Mouse (Mus musculus) heart, postnatal 0 days (tissue): ENCODE measurements at regions not wholly inside any gene's neighbourhood (a gene's known extent, or its start where the extent isn't known, plus 50 kb on each side); places are given as distances from the start of the nearest gene placed in this dataset.

Experiments
- ATAC-seq: fragments of 200-750 bp; cut with Nextera tagmentation; 2 replicates; pipeline ENCODE4 v1.8.0; 2017; ENCODE audit warnings: low read depth, moderate number of reproducible peaks, moderate library complexity; ENCODE audit not compliant: insufficient read depth
- DNase-seq: peaks from one replicate; pipeline ENCODE4 v3.0.0-alpha.2; 2016; ENCODE audit warnings: low spot score
- H3K27ac ChIP-seq: fragments of 300-500 bp; sonication (generic); 2 replicates; pipeline ENCODE4 v1.5.1; 2014; ENCODE audit warnings: low read depth, mild to moderate bottlenecking
- H3K27me3 ChIP-seq: fragments of 300-500 bp; sonication (generic); 2 replicates; pipeline ENCODE4 v1.6.1; 2014; ENCODE audit warnings: low read length, mixed read lengths; ENCODE audit not compliant: control insufficient read depth, insufficient read depth
- H3K36me3 ChIP-seq: fragments of 300-500 bp; sonication (generic); replicated peaks from 2 replicates; pipeline ENCODE4 v1.6.1; 2014; ENCODE audit warnings: low read length, mixed read lengths; ENCODE audit not compliant: control insufficient read depth, insufficient read depth
- H3K4me1 ChIP-seq: fragments of 300-500 bp; sonication (generic); 2 replicates; pipeline ENCODE4 v1.6.1; 2014; ENCODE audit warnings: antibody characterized with exemption; ENCODE audit not compliant: control insufficient read depth, insufficient read depth
- H3K4me2 ChIP-seq: fragments of 300-500 bp; sonication (generic); 2 replicates; pipeline ENCODE4 v1.6.1; 2014; ENCODE audit warnings: low read depth, mild to moderate bottlenecking, low read length, moderate library complexity
- H3K4me3 ChIP-seq: fragments of 300-500 bp; sonication (generic); 2 replicates; pipeline ENCODE4 v1.5.1; 2014; ENCODE audit warnings: low read depth, low read length
- H3K9ac ChIP-seq: fragments of 300-500 bp; sonication (generic); replicated peaks from 2 replicates; pipeline ENCODE4 v1.6.1; 2014; ENCODE audit warnings: low read depth, low read length, mixed read lengths
- H3K9me3 ChIP-seq: fragments of 300-500 bp; sonication (generic); replicated peaks from 2 replicates; pipeline ENCODE4 v1.6.1; 2016; ENCODE audit warnings: low read length; ENCODE audit not compliant: control insufficient read depth
- CTCF ChIP-seq: IDR thresholded peaks from 2 replicates; pipeline ENCODE4 v1.5.1; 2016; ENCODE audit warnings: antibody characterized with exemption, control low read depth, low read depth
- EP300 ChIP-seq: IDR thresholded peaks from 2 replicates; pipeline ENCODE4 v1.6.1; 2016; ENCODE audit warnings: antibody characterized with exemption, low read depth
- WGBS: fragments of 180-500 bp; shearing (Covaris S2); extraction: QIAGEN DNeasy Blood & Tissue Kit; methylation state at CpG from one replicate; pipeline ENCODE4 v1.1.7; 2014; 5-methylcytosine and 5-hydroxymethylcytosine counted together

- Histone ChIP-seq H3K4me3 (no peak overlapping the region), H3K4me1 (no peaks in the 10 kb centered on the region), H3K9ac (no peak overlapping the region), H3K27me3 (no peaks in the 10 kb centered on the region), H3K36me3 (no peaks in the 10 kb centered on the region), H3K4me2 (no peak overlapping the region), H3K27ac (no peak overlapping the region), H3K9me3 (no peaks in the 10 kb centered on the region)
- no peak for DNase-seq
- TF ChIP-seq EP300 (no peak), CTCF (no peak)
- no peak for ATAC-seq
- 74% methylated on average over 4 of the region's 4 CpGs for WGBS
Measured at GRCm38 (mm10) chr16:5668403-5668967, 216.7 kb upstream of the Rbfox1 start.

DNA sequence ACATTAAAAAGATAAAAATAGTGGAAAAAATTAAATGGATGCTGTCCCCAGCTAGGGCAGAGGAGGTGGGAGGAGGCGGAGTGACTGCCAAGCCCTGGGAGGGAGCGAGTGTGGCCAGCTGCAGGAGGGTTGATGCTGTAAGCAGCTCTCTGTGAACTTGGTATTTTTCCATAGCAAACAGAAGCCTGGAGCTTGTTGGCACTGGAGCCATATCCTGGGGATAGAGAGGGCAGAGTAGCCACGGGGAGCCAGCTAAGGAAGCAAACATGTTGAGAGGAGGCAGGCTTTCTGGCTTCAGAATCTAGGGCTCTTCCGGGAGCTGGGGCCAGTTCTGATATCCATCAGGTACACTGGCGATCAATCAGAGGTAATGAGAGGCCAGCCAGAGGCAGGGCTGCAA, 223.2 kb upstream of the Rbfox1 start:
- no peaks in the 10 kb centered on the region for H3K9me3 ChIP-seq
- no peak overlapping the region for H3K9ac ChIP-seq
- no peaks in the 10 kb centered on the region for H3K36me3 ChIP-seq
- DNase-seq (no peak), ATAC-seq (no peak)
- no peak overlapping the region for H3K4me3 ChIP-seq
- H3K4me2 ChIP-seq: no peak overlapping the region
- no peak overlapping the region for H3K27ac ChIP-seq
- H3K4me1 ChIP-seq: no peaks in the 10 kb centered on the region
- no peaks in the 10 kb centered on the region for H3K27me3 ChIP-seq
- 47% methylated on average over 5 of the region's 5 CpGs for WGBS
- no peak for TF ChIP-seq EP300
- TF ChIP-seq CTCF: no peak

DNA sequence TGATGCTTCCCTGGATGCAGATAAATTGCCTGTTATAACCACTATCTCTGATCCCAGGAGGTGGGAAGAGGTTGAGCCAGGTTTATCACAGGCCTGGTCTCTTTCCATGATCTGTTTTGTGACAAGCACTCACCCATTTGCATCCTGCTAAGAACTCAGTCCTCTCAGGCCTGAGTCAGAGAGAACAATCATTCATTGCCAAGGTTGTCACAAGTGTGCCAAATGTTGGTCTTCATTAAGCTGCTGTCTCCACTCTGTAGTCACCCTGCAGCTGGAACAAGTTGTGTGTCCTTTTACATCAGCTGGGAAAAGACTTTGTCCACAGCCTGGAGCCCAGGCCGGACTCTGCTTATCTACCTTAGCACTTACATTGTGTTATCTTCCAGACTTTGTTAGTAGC, 233.6 kb upstream of the Rbfox1 start:
- H3K9me3 ChIP-seq: no peaks in the 10 kb centered on the region
- 17% methylated on average over 1 of the region's 1 CpGs for WGBS
- no peak overlapping the region for H3K27ac ChIP-seq
- ATAC-seq (no peak), DNase-seq (no peak)
- H3K27me3 ChIP-seq: no peaks in the 10 kb centered on the region
- TF ChIP-seq EP300 (no peak), CTCF (no peak)
- H3K4me1 ChIP-seq: no peaks in the 10 kb centered on the region
- H3K4me2 ChIP-seq: no peak overlapping the region
- no peak overlapping the region for H3K4me3 ChIP-seq
- no peaks in the 10 kb centered on the region for H3K36me3 ChIP-seq
- no peak overlapping the region for H3K9ac ChIP-seq

DNA sequence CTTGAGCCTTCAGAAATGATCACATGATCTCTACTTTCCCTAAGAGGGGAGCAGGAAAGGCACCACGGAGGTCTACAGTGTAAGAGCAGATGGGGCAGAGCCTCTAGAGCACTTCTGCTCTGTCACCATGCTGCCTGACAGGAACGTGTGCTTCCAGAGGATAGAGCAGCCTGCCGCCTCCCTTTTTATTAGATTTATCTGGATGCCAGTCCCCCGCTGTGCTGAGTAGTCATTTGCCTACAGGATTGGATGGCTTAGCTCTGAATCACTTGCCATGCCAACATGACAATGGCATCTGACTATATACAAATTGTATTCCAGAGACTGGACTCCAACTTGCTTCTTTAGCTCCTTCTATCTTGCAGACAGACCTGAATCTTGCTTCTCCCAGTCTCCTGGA, 234.2 kb upstream of the Rbfox1 start:
- Histone ChIP-seq H3K9me3 (no peaks in the 10 kb centered on the region), H3K4me1 (no peaks in the 10 kb centered on the region), H3K27ac (no peak overlapping the region), H3K4me2 (no peak overlapping the region), H3K9ac (no peak overlapping the region), H3K27me3 (no peaks in the 10 kb centered on the region), H3K4me3 (no peak overlapping the region), H3K36me3 (no peaks in the 10 kb centered on the region)
- no peak for DNase-seq
- TF ChIP-seq CTCF (no peak), EP300 (no peak)
- no peak for ATAC-seq
- WGBS: 43% methylated on average over 4 of the region's 4 CpGs

GRCm38 (mm10) chr16:5639956-5640355, 245.2 kb upstream of the Rbfox1 start:
- Histone ChIP-seq H3K36me3 (no peaks in the 10 kb centered on the region), H3K27me3 (no peaks in the 10 kb centered on the region), H3K27ac (no peak overlapping the region), H3K4me1 (no peaks in the 10 kb centered on the region), H3K9me3 (no peaks in the 10 kb centered on the region), H3K4me3 (no peak overlapping the region), H3K9ac (no peak overlapping the region), H3K4me2 (no peak overlapping the region)
- DNase-seq: no peak
- WGBS: 59% methylated on average over 5 of the region's 5 CpGs
- no peak for TF ChIP-seq EP300
- TF ChIP-seq CTCF: no peak
- ATAC-seq: no peak

DNA sequence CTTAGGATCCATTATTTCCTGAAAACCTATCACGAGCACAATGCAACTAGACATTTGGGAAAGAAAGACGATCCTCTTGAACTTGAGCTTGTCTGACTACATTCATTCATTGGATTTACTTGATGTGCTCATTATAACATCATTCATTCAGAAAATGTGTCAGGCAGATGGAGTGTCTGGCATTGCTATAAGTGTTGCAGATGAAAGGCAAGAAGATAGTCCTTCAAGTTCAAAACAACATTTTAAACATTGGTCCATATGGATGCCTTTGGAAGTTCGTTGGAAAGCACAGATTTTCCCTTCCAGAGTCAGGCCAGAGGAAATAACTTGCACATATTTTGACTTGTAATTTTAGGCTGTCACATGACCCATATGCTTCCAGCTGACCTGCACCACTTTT, 255.2 kb upstream of the Rbfox1 start:
- 72% methylated on average over 3 of the region's 3 CpGs for WGBS

More for the DNA sequence above, 255.2 kb upstream of the Rbfox1 start:
- no peaks in the 10 kb centered on the region for H3K27me3 ChIP-seq
- DNase-seq (no peak), ATAC-seq (no peak)
- H3K4me1 ChIP-seq: no peaks in the 10 kb centered on the region
- H3K9ac ChIP-seq: no peak overlapping the region
- no peaks in the 10 kb centered on the region for H3K9me3 ChIP-seq
- H3K4me3 ChIP-seq: no peak overlapping the region
- H3K36me3 ChIP-seq: no peaks in the 10 kb centered on the region
- no peak overlapping the region for H3K27ac ChIP-seq
- TF ChIP-seq CTCF: no peak
- no peak for TF ChIP-seq EP300
- no peak overlapping the region for H3K4me2 ChIP-seq
